Mouse (Mus musculus) layer of hippocampus, adult 9-11 months (tissue): ENCODE results near the gene Zfp423.
A peak's percentile ranks its signal among the peaks of the same experiment; 100 is the strongest.

ENCODE experiments used
- DNase-seq: peaks from one replicate; pipeline ENCODE4 v3.0.0; 2022

Gene Zfp423

GRCm38 (mm10) chr8:87662307-87662771, 297.1 kb downstream of the Zfp423 start:
- no peak for DNase-seq

GRCm38 (mm10) chr8:87660916-87661910, 298.2 kb downstream of the Zfp423 start:
- no peak for DNase-seq

GRCm38 (mm10) chr8:87660029-87660915, 299.1 kb downstream of the Zfp423 start:
- DNase-seq = no peak

- DNase-seq = no peak
These were observed 301.9 kb downstream of the Zfp423 start for GRCm38 (mm10) chr8:87657488-87657887.

- DNase-seq = peak; percentile 52
These were observed 302.7 kb downstream of the Zfp423 start for GRCm38 (mm10) chr8:87656484-87657230.

- no peak for DNase-seq
These were observed 303.4 kb downstream of the Zfp423 start for GRCm38 (mm10) chr8:87655946-87656345.

- no peak for DNase-seq
These were observed 311.6 kb downstream of the Zfp423 start for GRCm38 (mm10) chr8:87647781-87648180.

- DNase-seq = no peak
These were observed 313.4 kb downstream of the Zfp423 start for GRCm38 (mm10) chr8:87645829-87646483.

GRCm38 (mm10) chr8:87645371-87645770, 314.0 kb downstream of the Zfp423 start:
- DNase-seq = no peak

GRCm38 (mm10) chr8:87640930-87641329, 318.5 kb downstream of the Zfp423 start:
- no peak for DNase-seq

GRCm38 (mm10) chr8:87636226-87636742, 323.1 kb downstream of the Zfp423 start:
- DNase-seq = no peak

- no peak for DNase-seq
These were observed 327.6 kb downstream of the Zfp423 start for GRCm38 (mm10) chr8:87631776-87632175.

- no peak for DNase-seq
These were observed 329.7 kb downstream of the Zfp423 start for GRCm38 (mm10) chr8:87629656-87630055.

- no peak for DNase-seq
These were observed 338.2 kb downstream of the Zfp423 start for GRCm38 (mm10) chr8:87621181-87621580.

- no peak for DNase-seq
These were observed 339.2 kb downstream of the Zfp423 start for GRCm38 (mm10) chr8:87620225-87620624.

GRCm38 (mm10) chr8:87619529-87619928, 339.9 kb downstream of the Zfp423 start:
- no peak for DNase-seq

- no peak for DNase-seq
These were observed 340.3 kb downstream of the Zfp423 start for GRCm38 (mm10) chr8:87619118-87619517.

- no peak for DNase-seq
These were observed 345.7 kb downstream of the Zfp423 start for GRCm38 (mm10) chr8:87613701-87614100.
